Mouse (Mus musculus) thymus, adult 18-20 months (tissue): ENCODE measurements around the gene Bsdc1.
A peak's percentile ranks its signal among the peaks of the same experiment; 100 is the strongest.
"Not testable (repeated sequence)": the region's sequence is repeated elsewhere in the genome, so short reads cannot be mapped to it uniquely, and the experiment has no call there.

Source experiments
- DNase-seq, 2 experiments: peaks; one replicate each; pipeline ENCODE4 v3.0.0; 2022; ENCODE audit warnings: mixed read lengths in 2 of 2

Gene Bsdc1

DNA sequence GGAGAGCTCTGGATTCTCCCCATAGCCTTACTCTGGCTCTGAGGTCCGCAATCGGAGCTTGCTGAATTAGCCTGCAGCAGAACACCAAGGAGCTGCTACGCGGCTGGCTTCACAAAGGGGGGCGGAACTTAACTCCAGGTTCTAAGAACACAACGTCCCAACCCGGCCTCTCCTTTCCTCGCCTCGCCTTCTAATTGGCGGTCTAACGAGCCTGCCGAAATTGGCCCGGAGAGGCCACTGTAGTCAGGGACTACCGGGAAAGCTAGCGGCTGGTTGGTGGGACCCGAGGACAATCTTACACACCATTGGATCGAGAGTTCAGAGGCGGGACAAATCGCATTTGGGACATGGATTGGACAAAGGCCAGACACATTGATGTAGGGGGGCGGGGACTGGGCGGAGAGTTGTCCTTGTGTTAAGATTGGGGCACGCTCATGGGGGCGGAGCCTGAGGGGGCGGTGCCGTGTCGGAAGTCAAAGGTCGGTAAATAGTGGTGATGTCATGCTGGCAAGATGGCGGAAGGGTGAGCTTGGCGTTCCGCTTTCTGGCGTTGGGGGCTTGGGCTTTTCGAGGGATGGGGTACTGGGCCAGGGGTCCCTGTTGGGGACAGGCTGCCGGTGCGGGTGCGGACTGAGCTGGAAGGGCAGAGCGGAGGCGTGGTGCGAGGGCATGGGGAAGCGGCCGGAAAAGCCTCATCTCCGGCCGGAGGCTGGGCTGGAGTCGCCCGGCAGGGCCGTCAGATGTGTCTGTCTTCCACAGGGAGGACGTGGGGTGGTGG is at the start of gene Bsdc1:
Bsdc1 (plus strand) TSS at position 399 of the 778 bp plus-strand sequence.
- DNase-seq: peak; percentile 99 to 100

DNA sequence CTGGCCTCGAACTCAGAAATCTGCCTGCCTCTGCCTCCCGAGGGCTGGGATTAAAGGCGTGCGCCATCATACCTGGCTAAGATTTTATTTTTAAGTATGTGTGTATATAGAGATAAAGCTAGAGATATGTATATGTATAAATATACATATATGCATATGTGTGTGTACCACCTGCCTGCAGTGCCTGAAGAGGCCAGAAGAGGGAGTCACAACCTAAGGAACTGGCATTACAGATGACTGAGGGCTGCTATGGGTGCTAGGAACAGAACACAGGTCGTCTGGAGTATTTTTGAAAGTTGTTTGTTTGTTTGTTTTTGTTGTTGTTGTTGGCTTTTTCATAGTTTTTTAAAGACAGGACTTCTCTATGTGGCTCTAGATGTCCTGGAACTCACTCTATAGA is 45.5 kb upstream of the Bsdc1 start:
- no peak for DNase-seq

DNA sequence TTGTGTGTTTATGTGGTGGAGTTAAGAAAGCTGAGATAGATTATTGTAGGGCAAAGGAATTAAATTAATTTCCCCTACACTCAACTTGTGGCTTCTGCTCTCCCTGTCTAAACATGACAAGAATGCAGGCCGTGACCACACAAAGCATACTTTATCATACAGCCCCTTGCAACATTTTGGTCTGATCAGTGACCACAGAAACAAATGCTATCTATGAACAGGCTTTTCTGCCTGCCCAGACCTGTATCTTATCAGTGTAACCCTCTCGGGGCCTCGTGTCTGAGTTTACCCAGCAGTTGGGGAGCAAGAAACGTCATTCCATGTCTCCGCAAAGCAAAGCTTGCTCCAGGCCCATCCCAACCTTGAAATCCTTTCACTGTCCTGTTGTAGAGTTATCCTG is 44.9 kb upstream of the Bsdc1 start:
- DNase-seq: no peak

DNA sequence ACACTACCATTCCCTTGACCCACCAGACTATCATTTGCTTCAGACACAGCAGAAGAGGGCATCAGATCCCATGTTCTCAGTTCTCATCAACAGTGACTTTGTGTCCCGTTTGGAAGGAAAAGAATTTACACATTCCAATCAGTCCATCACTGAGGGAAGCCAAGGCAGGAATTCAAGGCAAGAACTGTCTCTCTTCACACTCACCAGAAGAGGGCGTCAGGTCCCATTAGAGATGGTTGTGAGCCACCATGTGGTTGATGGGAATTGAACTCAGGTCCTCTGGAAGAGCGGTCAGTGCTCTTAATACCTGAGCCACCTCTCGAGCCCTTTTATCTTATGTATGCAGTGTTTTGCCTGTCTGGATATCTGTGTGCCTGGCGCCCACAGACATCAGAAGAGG is 43.1 kb upstream of the Bsdc1 start:
- no peak for DNase-seq

DNA sequence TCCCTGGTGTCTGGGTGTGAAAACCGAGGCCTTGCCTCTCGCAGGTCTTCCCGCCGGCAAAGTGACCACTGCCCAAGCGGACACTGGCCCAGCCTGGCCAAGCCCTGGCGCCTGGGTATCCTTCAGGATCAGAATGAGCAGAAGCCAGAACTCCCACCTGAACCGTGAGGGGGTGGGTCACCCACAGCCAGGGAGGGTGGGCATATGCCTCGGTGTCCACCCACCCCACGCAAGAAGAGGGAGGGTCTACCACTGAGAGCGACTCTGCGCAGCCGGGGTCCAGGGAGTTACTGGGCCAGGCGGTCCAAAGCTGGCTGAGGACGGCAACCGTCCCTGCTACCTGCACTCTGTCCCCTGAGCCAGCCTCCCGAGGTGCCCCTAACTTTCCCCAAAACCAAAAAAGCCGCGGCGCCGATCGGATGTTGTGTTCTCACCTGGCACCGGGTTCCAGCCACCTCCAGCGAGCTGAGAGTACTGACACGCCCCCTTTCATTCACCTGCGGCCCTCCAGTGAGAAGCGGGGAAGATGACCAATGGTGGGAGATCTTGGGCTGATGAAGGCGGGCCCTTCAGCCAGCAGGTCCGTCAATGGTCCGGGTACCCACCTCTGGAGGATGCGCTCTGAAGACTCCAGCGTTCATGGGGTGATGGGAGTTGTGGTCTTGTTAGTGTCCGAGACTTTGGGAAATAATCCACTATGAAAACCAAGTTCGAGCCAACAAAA is 20.9 kb upstream of the Bsdc1 start, which contains the start of gene Zbtb8b:
Zbtb8b (minus strand) TSS at position 514 of the 724 bp plus-strand sequence.
- DNase-seq: no peak

DNA sequence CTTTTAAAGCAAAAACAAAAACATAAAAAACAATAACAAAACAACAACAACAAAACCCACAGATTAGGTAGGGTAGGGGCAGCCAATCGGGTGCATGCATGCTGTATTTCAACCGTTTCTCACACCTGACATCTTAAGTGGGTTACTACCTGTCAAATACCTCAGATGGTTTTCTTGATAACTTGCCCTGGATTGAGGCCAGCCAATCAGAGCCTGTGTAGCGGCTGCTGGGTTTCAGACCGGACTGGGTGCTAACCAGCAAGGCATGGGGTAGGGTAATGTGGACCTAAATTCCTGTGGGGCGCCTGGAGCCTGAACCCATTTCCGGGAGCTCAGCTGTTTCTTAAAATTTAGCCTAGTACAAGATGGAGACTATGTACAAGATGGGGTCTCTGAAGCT is 20.2 kb upstream of the Bsdc1 start:
- no peak for DNase-seq

DNA sequence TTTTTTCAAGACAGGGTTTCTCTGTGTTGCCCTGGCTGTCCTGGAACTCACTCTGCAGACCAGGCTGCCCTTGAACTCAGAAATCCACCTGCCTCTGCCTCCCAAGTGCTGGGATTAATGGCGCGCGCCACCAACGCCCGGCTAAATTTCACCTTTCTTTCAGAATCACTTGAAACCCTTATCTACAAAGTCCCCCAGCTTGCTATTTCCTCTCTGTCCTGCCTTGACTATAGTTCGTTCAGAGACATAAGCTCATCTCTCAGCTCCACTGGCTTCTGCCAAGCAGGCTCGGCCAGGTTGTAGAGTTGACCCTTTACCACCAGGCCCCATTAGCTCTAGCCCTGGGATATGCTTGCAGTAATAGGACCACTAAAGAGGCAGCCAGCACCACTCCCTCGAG is 14.0 kb upstream of the Bsdc1 start:
- no peak for DNase-seq

DNA sequence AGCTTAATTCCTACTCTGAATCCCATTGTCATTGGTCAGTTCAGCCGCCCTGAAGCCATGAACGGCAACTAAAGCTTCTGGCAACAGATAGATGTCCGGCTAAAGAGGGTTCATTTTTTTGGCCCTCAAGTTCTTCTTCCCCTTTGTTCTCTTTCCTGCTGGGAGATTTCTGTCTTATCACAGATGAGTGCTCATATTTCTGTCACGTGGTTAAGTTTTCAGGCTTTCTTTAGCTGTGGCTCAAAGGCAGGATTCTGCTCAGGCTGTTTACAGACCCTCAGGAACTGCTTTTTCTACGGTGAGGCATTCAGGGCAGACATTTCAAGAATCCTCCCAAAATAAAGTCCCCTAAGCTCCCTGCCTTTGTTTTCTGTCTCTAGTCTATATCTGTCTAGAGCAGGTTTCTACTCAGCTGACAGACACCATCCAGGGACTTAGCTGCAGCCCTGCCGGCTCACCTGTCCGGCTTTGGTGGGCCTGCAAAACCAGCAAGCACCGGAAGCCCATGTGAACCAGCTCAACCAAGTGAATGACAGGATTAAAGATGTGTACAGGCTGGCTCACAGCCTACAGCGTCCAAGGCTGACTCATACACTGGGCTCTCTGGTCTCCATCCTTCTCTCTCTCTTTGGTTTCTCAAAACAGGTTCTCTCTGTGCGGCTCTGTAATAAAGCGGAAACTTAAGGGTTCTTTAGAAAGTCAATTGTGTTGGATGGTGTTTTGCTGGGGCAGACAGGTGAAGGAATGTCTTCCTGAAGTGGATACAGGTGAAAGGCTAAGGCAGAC is 13.4 kb upstream of the Bsdc1 start:
- no peak for DNase-seq

DNA sequence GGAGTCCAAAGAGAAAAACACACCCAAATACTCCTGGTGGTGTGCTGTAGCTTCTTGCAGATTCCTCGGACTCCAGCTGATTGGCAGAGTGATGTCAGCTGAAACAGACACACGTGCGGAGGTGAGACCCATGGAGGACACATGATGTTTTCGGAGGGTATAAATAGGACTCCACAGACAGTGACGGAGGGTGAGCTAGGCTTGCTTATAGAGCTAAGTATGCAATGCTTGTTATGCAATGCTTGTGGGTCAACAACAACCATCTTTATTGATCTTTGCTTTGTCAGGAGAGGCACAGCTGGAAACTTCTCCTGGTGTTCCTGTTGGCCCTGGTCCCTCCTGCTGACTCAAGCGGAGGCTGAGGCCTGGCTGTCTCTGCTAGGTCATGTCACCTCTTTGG is 12.7 kb upstream of the Bsdc1 start:
- no peak for DNase-seq

DNA sequence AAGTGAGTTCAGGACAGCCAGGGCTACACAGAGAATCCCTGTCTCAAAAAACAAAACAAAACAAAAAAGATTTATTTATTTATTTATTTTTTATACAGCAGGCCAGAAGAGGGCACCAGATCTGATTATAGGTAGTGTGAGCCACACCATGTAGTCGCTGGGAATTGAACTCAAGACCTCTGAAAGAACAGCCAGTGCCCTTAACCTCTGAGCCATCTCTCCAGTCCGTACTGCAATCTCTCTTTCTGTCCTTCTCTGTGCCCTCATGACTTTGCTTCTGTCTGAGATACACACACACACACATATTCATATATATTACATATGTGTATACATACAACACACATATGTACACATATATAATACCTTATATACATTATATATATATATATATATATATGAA is 10.5 kb upstream of the Bsdc1 start:
- no peak for DNase-seq

DNA sequence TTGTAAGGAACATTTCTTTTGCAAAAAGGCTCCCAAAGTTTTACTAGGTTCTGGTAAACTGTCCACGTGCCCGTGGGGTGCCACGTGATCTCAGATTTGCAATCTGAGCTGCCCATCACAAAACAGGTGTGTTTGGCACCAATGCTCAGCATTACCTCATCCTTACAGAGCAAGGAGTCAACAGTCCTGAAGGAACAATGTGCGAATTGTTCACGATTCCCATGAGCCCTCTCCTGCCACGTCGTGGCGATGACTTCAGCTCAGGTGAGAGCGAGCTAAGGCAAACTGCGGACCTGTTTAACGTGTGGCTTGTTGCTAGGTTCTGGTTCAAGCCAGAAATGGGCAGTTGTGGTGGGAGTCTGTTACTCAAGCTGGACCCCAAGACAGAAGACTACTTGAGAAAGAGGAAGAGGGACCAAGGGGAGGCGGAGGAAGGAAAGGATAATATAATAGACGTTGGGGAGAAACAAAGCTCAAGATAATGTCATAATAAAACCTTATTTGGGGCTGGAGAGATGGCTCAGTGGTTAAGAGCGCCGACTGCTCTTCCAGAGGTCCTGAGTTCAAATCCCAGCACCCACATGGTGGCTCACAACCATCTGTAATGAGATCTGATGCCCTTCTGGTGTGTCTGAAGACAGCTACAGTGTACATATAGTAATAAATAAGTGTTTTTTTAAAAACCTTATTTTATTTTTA is 9.8 kb upstream of the Bsdc1 start:
- DNase-seq: no peak

DNA sequence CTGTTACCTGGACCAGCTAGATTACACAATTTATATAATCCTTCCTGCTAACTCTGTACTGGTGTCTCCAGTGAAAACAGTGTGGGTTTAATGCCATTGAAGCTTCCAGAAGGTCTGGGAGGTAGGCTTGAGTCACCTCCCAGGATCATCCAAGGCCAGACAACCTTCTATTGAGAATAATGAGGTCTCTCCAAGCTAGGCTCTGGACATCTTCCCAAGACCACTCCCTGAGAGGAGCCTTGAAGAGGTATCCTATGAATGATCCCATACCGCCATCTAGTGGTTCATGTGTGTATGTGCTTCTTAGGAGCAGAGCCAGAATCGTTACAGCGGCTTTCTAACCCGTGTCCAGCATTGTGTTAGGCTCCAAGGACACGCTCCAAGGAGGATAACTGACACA is 6.1 kb upstream of the Bsdc1 start:
- peak in 1 of 2 experiments; percentile 35 for DNase-seq

DNA sequence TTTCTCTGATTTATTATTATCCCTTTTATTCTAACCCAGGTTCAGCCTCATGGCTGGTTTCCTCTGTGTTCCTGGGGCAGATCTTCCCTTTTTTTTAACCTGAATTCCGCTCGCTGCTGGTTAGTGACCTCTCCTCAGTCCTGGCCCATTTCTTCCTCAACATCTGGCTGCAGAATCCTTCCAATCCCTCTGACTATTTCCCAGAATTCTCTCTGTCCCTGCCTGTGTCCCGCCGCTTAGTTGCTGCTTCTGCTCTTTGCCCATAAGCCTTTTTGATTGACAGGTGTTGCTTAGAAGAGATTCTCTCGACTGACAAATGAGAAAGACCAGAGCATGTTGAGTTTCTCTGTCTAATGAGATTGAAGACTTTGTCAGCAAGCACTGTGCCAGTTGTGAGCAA is 5.3 kb upstream of the Bsdc1 start:
- DNase-seq: no peak

DNA sequence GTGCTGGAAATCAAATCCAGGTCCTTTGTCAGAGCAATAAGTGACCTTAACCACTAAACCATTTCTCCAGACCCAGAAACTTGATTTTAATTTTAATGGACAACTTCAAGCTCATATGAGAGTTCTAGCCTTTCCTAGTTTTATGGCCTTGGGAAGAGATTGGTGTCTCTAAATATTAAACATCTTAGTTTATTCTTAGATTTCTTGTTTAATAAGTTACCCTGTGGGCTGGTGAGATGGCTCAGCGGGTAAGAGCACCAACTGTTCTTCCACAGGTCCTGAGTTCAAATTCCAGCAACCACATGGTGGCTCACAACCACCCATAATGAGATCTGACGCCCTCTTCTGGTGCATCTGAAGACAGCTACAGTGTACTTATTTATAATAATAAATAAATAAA is 4.1 kb upstream of the Bsdc1 start:
- not testable (repeated sequence) for DNase-seq

DNA sequence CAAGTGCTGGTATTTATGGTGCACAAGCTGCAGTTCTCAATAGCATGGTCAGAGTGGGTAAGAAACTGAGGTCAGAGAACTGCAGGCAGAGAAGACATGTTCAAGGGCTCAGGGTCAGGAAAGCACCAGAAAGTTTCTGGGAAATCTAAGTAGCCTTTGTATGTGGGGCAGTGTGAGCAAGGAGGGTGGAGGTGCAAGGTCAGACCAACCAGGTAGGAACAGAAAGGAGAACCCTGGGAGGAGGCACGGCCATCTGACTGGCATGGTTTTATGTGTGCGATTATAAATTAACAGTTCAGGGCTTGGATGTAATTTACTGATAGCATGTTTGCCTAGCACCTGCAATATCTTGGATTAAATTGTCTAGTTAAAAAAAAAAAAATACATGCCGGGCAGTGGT is 1.7 kb upstream of the Bsdc1 start:
- no peak for DNase-seq

DNA sequence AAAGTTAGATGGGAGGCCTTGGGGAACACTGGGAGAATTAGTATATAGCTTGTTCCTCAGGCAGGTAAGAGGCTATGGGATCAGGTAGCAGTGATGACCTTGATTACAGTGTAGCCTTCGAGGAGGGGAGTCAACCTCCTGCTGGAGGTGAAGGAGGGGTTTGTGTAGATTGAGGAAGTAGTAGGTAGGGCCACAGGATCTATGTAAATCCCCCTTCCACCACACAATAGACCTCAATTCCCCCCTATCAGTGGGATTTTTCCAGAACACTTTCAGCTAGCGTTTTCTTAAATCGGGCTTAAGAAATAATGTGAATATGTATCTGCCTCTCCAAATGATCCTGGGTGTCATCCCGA is 576 bp upstream of the Bsdc1 start:
- peak in 1 of 2 experiments; percentile 16 for DNase-seq

DNA sequence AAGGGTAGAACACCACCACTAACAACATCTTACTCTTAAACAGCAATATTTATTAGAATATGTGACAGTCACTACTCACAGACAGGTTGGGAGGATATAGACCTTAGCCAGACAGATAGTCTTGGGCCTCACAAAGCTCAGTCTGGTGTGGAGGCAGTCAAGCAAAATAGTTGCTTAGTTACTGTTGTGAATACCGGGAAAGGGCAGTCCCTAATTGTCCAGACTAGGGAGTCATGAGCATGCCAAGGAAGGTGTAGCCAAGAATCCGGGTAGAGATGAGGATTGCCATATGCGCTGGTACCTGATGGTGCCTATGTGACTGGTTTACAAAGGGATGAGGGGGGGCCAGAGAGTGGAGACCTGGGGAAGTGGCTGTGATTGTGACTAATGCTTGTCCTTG is 737 bp downstream of the Bsdc1 start:
- no peak for DNase-seq

DNA sequence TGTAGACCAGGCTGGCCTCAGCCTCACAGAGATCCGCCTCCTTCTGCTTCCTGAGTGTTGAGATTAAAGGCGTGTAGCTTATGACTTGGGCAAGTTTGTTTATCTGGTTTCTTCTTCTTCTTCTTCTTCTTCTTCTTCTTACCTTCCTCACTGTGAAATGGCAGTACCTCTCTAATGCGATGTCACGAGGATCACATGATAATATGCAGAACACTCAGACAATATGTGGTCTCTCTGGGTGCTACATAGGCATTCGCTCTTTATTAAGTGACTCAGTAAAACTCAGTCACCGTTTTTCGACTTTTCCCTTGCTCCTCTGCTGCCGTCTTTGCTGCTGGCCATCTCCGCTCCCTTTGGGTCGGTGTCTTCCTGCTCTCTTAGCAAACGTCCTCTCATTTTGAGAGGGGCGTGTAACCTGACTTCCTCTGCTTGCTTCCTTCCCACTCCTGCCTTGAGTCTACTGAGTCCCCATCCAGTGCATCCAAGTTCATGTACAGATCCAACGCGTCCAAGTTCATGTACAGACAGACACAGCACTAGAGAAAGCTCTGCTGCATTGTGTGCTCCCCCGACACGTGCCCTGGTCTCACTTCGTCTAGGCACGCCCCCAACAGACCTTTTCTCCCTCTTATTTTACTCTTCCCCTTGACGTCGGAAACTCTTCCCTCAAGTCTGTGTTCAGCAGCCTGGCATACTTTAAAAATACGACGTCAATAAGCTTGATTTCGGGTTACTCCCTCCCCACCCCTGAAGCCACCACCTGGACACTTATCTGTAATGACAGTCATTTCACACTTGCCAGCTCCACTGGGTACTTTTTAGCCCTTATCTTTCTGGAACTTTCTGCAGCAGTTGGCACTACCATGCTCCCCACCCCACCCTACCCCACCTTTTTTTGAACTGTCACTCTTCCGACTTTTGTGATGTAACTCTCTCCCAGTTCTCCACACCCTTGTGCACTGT is 2.0 kb downstream of the Bsdc1 start:
- no peak for DNase-seq

DNA sequence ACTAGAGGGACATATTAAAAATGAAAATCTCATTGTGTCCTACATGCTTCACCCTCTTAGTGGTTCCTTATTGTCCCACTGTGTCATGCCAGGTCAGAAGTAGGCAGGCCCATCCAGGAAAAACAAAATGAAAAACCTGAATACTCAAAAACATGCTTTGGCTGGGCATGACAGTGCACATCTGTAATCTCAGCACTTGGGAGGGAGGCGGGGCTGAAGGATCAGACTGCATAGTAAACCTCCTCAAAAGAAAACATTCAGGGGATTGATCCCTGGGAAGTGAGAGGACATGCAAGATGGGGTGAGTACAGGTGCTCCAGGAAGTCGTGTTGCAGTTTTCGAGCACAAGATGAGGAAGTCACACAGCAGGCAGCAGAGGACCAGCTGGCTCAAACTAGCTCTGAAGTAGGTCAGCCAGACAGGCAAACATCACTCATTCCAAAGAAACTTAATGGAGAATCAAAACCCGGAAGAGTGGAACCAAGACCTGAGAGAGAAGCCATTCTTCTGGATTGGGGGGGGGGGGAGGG is 3.0 kb downstream of the Bsdc1 start:
- DNase-seq: no peak

DNA sequence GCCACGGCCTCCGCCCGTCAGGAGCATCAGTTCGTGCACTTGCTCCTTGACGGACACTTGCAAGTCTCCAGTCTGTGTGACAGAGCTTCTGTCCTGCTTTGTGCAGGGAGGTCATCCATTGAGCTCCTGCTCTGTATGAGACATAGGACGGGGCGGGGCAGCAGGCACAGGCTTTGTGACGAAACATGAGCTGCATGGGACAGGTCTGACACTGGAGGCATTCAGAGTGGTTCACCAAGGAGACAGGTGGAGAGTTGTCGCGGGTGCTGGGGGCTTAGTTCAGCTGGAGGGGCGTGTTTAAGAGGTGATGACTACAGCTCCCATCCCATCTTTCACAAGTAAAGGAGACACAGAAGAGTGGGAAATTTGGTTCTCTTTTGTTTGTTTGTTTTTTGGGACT is 14.7 kb downstream of the Bsdc1 start:
- no peak for DNase-seq

DNA sequence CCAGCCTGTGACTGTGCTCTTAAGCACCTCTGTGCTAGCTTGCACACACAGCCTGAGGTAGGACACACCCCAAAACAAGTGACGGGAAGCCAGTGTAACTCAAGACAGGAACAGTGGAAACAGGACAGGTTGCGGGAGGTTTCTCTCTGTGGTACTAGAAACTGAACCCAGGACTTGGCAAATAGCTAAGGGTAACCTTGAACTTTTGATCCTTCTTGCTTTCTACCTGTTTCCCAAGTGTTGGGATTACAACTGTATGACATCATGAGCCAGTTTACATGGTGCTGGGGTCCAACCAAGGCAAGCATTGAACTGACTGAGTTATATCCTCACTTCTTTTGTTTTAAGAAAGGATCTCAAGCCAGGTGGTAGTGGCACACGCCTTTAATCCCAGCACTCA is 18.5 kb downstream of the Bsdc1 start:
- DNase-seq: no peak

DNA sequence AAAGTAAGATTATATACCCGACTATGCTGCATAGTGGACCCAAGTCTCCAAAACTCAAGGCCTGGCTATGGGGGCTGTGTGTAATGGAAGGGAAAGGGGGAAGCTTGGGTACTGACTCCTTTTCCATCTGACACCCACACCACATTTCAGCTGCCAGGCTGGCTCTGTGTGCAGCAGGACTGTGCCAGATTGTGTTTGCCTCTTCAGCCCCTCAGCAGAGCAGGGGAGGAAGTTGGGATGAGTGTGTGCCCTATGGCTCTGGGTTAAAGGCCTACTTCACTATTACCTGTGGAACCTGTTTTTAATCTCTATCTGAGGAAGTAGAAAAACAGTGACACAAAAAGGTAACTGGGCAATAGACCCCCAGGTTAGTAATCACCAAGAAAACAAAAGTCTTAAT is 19.7 kb downstream of the Bsdc1 start:
- no peak for DNase-seq
